Mouse (Mus musculus) cortical plate, adult 2 months (tissue): ENCODE data around the gene Abcc1. TPM values are rescaled to one million over a fixed set of nuclear protein-coding genes. Genes with fewer than 3 reads are reported as not detected.

Source experiments
- H3K27ac ChIP-seq: fragments of 200-500 bp; 2 replicates; pipeline ENCODE4 v1.5.1; 2012; ENCODE audit warnings: low read length, control low read depth, inconsistent platforms; ENCODE audit not compliant: insufficient read depth
- H3K4me1 ChIP-seq: fragments of 200-500 bp; 2 replicates; pipeline ENCODE4 v1.6.1; 2011; ENCODE audit warnings: low read length; ENCODE audit not compliant: control insufficient read depth, insufficient read depth
- H3K4me3 ChIP-seq: fragments of 200-500 bp; 2 replicates; pipeline ENCODE4 v1.5.1; 2011; ENCODE audit warnings: mild to moderate bottlenecking, low read length, control low read depth; ENCODE audit not compliant: insufficient read depth
- CTCF ChIP-seq: fragments of 200-500 bp; IDR thresholded peaks from 2 replicates; pipeline ENCODE4 v1.5.1; 2011; ENCODE audit warnings: mild to moderate bottlenecking, control low read depth, low read length; ENCODE audit not compliant: insufficient read depth; ENCODE audit errors: extremely low read depth
- POLR2A ChIP-seq: fragments of 200-500 bp; IDR thresholded peaks from 2 replicates; pipeline ENCODE4 v1.6.1; 2011; ENCODE audit warnings: mild to moderate bottlenecking, low read length, control low read depth; ENCODE audit not compliant: insufficient read depth; ENCODE audit errors: extremely low read depth
- polyA plus RNA-seq: library from polyadenylated mRNA; depleted of rRNA; stranded (reverse); fragments of >200 nt; gene quantifications from 2 replicates; pipeline ENCODE4 v1.2.3, GENCODE M21; 2012

The Abcc1 gene
- polyA plus RNA-seq, 1 experiment = 13.1 TPM

DNA sequence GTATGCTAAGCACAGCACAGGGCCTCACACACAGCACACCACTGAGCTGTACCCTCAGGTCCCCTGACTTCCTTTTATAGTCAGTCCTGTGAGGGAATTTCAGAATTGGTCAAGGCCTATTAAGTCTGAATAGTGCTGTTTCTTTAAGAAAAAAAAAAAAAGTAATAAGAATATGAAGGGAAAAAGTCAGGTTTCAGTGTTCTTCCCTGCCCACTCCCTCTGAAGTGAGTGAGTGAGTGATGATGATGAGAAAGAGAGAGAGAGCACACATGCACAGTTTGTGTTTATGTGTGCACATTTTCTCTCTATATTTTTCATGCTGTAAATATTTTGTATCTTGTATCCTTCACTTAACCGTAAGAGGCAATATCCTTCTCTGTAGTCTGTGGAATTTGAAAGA is 11.0 kb downstream of the Abcc1 start:
- TF ChIP-seq CTCF (no peak), POLR2A (no peak)
- Histone ChIP-seq H3K4me3 (no peak overlapping the region), H3K4me1 (peaks cover 11% of the 10 kb centered on the region), H3K27ac (no peak overlapping the region)

- H3K4me3 ChIP-seq = no peak overlapping the region
- H3K4me1 ChIP-seq = peaks cover 11% of the 10 kb centered on the region
- H3K27ac ChIP-seq = no peak overlapping the region
- TF ChIP-seq CTCF = no peak
- no peak for TF ChIP-seq POLR2A
These were observed 11.5 kb downstream of the Abcc1 start for GRCm38 (mm10) chr16:14372817-14373301.

- Histone ChIP-seq H3K4me1 (peaks cover 11% of the 10 kb centered on the region), H3K4me3 (no peak overlapping the region), H3K27ac (no peak overlapping the region)
- TF ChIP-seq POLR2A (no peak), CTCF (no peak)
These were observed 14.6 kb downstream of the Abcc1 start for GRCm38 (mm10) chr16:14375942-14376341.

GRCm38 (mm10) chr16:14376352-14376751 is 15.0 kb downstream of the Abcc1 start:
- peaks cover 11% of the 10 kb centered on the region for H3K4me1 ChIP-seq
- H3K27ac ChIP-seq = no peak overlapping the region
- TF ChIP-seq POLR2A (no peak), CTCF (no peak)
- H3K4me3 ChIP-seq = no peak overlapping the region

DNA sequence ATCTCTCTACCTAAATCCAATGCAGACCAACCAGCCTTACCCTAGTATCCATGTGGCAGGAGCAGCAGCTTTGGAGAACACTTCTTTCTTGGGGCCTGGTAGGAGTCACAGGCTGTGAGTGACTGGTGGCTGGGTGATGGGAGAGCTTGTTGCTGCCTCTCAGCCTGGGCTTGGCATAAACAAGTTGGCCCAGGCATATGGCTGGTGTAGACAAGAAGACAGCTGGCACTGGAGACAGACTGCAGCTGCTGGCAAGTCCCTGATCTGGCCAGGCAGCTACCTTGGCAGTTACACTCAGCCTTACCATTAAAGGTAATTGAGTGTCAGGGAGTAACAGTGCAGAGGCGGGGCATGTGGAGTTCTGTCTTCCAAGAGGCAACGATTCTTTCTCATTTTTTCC is 16.0 kb downstream of the Abcc1 start:
- TF ChIP-seq CTCF = no peak
- TF ChIP-seq POLR2A = no peak
- H3K4me1 ChIP-seq = peaks cover 5% of the 10 kb centered on the region; the same call in 1 of the 2 replicates
- no peak overlapping the region for H3K27ac ChIP-seq
- no peak overlapping the region for H3K4me3 ChIP-seq

GRCm38 (mm10) chr16:14378654-14379053 is 17.3 kb downstream of the Abcc1 start:
- TF ChIP-seq CTCF (no peak), POLR2A (no peak)

DNA sequence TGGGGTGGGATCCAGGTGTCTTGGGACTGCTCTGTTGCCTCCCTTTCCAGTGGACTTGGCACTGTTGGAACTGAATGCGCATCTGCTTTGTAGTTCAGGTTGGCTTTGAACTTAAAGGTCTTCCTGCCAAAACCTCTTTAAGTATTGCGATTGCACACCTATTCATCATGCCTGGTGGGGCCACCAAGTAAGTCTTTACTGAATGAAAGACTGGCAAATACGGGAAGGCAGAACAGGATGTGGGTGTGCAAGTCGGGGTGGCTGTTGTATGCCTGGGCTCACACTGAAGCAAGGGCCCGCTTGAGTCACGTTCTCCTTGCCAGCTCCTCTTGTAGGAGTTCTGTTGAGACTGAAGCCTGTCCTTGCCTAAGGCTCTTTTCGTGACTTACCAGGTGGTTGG is 18.5 kb downstream of the Abcc1 start:
- Histone ChIP-seq H3K4me3 (no peak overlapping the region), H3K4me1 (peaks cover 5% of the 10 kb centered on the region; the same call in 1 of the 2 replicates), H3K27ac (no peak overlapping the region)
- TF ChIP-seq POLR2A (no peak), CTCF (no peak)

More at GRCm38 (mm10) chr16:14378654-14379053, 17.3 kb downstream of the Abcc1 start:
- H3K4me3 ChIP-seq = no peak overlapping the region
- no peak overlapping the region for H3K27ac ChIP-seq
- H3K4me1 ChIP-seq = peaks cover 5% of the 10 kb centered on the region; the same call in 1 of the 2 replicates

DNA sequence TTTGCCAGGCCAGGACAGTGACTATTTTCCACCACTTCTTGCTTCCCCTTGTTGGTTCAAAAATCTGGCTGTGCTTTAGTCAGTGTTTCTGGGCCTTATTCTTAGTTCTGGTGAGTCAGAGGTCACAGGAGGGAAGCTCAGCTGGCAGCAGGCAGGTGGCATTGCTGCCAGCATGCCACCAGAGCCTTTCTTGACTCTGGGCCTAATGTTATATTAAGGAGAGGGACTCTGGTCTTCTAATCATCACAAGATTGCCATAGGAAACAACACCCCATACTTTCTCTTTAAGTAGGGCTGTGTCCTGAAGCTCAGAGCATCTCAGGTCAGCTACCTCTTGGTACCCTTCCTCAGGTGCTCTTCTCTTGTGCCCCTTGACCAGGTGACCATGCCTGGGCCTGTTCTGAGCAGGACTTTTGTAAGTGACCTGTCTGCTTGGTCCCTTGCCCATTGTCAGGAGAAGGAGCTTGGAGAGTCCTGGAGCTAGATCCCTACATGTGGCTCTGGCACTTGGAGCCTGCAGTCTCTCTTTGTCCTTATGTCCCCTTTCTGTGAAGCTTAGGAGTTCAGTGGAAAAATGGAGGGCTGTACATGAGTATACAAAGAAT is 19.8 kb downstream of the Abcc1 start:
- no peak overlapping the region for H3K27ac ChIP-seq
- peaks cover 4% of the 10 kb centered on the region; the same call in 1 of the 2 replicates for H3K4me1 ChIP-seq
- H3K4me3 ChIP-seq = no peak overlapping the region
- no peak for TF ChIP-seq POLR2A
- TF ChIP-seq CTCF = no peak

DNA sequence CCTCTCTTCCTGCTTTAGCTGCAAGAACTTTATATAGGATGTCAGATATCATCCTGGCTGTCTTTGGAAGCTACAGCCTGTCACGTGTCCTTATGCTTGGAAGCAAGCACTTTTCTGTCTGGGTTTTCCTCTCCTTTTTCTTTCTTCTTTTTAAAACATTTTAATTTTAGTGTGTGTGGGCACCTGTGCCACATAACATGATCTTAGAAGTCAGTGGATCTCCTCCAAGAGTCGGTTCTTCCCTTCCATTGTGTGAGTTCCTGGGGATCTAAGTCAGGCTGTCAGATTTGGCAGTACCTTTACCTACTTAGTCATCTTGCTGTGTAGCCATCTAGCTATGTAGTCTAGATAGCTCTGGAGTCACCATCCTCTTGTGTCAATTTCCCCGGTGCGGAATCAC is 37.9 kb downstream of the Abcc1 start:
- peaks cover 3% of the 10 kb centered on the region; the same call in 1 of the 2 replicates for H3K4me1 ChIP-seq
- no peak overlapping the region for H3K27ac ChIP-seq
- no peak for TF ChIP-seq CTCF
- TF ChIP-seq POLR2A = no peak
- no peak overlapping the region for H3K4me3 ChIP-seq

DNA sequence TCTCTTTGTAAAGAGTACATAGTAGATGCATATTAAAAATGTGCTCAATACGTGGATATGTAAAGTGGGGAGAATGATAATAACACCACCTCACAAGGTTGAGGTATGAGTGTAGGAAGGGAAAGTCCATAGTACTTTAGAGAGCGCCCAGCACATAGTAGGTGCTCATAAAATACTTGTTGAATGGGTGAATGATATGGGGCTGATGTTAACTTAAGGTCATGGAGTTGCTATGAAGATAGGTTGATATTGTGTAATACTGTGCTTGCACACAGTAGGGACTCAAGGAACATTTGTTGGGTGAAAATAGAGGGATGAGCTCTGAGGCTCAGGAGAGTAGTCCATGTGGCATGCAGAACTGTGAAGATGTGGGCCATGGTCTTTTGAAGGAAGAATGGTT is 42.1 kb downstream of the Abcc1 start:
- Histone ChIP-seq H3K27ac (no peak overlapping the region), H3K4me3 (no peak overlapping the region), H3K4me1 (peaks cover 3% of the 10 kb centered on the region; the same call in 1 of the 2 replicates)
- TF ChIP-seq CTCF (no peak), POLR2A (no peak)
